Mouse (Mus musculus): ENCODE data around the gene Rabep2.

Gene Rabep2

DNA sequence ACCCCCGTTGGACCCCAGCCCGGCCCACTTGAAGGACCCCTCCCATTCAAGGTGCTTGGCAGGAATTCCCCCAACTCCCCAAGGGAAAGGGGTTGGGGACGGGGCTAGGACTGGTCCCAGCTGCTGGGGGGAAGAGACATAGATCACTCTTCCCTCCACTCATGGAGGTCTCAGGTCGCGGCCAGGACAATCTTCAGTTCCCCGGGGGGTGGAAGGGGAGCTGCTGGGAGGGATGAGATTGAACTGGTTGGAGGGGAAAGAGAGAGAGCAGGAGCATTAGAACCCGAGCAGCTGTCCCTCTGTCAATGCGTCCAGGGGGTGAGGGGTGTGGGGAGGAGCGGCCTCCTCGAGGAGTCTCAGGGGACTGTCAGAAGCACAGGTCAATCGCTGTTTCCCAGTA, 63.4 kb downstream of the Rabep2 start:
- no peak for DNase-seq (ENCODE audit: low read depth, low spot score)

DNA sequence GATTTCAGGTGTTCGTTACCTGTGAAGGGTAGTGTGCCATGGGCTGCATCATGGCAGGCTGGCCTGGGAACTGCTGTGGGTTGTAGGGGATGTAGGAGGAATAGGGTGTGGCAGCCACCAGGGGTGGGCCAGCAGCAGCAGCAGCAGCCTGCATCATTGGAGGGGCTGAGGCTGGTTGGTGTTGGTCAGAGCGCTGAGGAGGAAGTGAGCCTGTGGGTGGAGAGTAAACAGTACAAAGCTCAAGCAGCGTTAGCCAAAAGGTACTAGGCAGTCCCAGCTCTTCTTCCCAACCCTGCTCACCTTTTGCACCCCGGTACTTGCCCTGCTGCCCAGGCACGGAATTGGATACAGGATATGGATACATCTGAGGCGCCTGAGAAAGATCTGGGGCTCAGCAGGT, 65.6 kb downstream of the Rabep2 start:
- no peak for DNase-seq (ENCODE audit: low read depth, low spot score)

DNA sequence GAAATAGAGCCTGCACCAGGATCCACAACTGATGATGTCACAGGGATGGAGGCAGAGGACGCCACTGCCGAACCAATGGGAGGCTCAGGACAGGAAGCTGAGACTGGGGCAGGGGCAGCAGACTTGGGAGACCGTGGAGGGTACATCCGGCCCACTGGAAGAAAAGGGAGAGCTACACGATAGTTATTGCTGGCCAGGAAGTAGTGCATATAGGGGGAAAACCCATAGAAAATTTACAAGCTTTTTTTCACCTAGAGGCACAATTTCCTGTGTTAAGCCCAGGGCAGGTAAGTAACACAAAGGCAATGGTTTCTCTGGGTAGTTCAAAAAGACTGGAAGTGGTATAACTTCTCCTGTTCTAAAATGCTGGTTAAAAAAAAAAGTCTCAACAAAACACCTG, 67.9 kb downstream of the Rabep2 start:
- DNase-seq (ENCODE audit: low read depth, low spot score): no peak

DNA sequence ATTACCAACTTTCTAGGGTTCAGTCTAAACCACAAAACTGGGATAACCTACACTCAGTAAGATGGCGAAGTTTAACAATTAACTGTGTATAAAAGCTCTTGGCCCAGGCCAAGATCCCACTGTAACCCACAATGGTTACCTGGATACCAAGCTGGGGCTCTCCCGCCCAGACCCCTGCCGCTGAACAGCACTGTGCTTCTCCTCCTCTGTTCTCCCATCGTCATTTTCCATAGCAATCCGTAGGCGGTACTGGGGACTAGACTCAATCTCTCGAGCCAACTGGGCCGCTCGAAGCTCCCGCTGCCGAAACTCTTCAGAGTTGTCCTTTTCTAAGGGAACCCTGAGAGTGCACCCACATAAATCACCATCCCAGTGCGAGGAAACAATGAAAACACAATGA, 69.4 kb downstream of the Rabep2 start:
- no peak for DNase-seq (ENCODE audit: low read depth, low spot score)

All from brain, adult 2 months (tissue).